Mouse (Mus musculus): ENCODE measurements around the gene Clp1.

DNA sequence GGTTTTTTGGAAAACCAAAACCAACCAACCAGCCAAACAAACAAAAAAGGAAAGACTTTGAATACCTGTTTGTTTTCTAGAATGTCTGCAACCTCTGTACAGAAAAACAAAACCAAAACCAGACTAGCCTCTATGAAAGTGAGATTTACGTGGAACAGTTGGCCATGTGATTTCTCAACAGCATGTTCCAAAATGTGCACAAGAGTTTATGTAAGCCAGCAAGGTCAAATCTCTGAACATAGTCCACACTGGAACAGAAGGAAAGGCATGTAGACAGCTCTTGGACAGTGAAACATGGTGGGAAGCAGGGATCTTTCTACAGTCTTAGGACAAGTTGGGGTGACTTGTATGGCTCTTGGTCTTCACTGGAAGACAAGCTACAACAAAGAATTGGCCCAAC lies 34.7 kb upstream of the Clp1 start:
- no peak for TF ChIP-seq POLR2A (IDR thresholded peaks at IDR 0.05; ENCODE audit: extremely low read depth, insufficient read depth, low read length)
- TF ChIP-seq CTCF (IDR thresholded peaks at IDR 0.05; ENCODE audit: low read depth, low read length) = no peak

Measured in liver, adult 2 months (tissue).